Mouse (Mus musculus) myocyte (in vitro differentiated cells): ENCODE measurements around the gene Nup107.

Experiments
- CEBPB ChIP-seq: IDR thresholded peaks from 2 replicates; pipeline ENCODE4 v1.6.1; 2011; ENCODE audit warnings: mild to moderate bottlenecking, moderate library complexity; ENCODE audit not compliant: poor library complexity, insufficient read depth, severe bottlenecking
- E2F4 ChIP-seq: IDR thresholded peaks from one replicate; pipeline ENCODE4 v1.6.1; 2011; ENCODE audit warnings: mild to moderate bottlenecking, control low read depth, moderate library complexity; ENCODE audit not compliant: insufficient read depth
- MAX ChIP-seq: IDR thresholded peaks from one replicate; pipeline ENCODE4 v1.6.1; 2011; ENCODE audit warnings: low read depth, mild to moderate bottlenecking, control low read depth
- MYOD1 ChIP-seq, 3 experiments: IDR thresholded peaks; one replicate each; pipeline ENCODE4 v1.6.1; 2011; ENCODE audit warnings: control low read depth in 2 of 3, low read depth in 2 of 3, mild to moderate bottlenecking in 2 of 3, moderate library complexity in 1 of 3; ENCODE audit not compliant: insufficient read length in 2 of 3, control insufficient read depth in 1 of 3
- MYOG ChIP-seq, 3 experiments: IDR thresholded peaks; one replicate each; pipeline ENCODE4 v1.6.1; 2011; ENCODE audit warnings: control low read depth in 2 of 3, low read depth in 2 of 3, mild to moderate bottlenecking in 2 of 3; ENCODE audit not compliant: insufficient read length in 2 of 3, control insufficient read depth in 1 of 3, insufficient read depth in 1 of 3
- POLR2A ChIP-seq: IDR thresholded peaks from one replicate; pipeline ENCODE4 v1.6.1; 2011; ENCODE audit warnings: low read depth, mild to moderate bottlenecking, control low read depth, moderate library complexity; ENCODE audit not compliant: insufficient read length
- POLR2AphosphoS2 ChIP-seq: IDR thresholded peaks from one replicate; pipeline ENCODE4 v1.6.1; 2011; ENCODE audit warnings: low read depth, control low read depth; ENCODE audit not compliant: insufficient read length
- REST ChIP-seq: IDR thresholded peaks from one replicate; pipeline ENCODE4 v1.6.1; 2011; ENCODE audit warnings: mild to moderate bottlenecking, control low read depth, moderate library complexity; ENCODE audit not compliant: insufficient read depth, insufficient read length
- TCF12 ChIP-seq: IDR thresholded peaks from one replicate; pipeline ENCODE4 v1.6.1; 2011; ENCODE audit warnings: mild to moderate bottlenecking, control low read depth; ENCODE audit not compliant: poor library complexity, insufficient read depth, severe bottlenecking
- TCF3 ChIP-seq: IDR thresholded peaks from one replicate; pipeline ENCODE4 v1.6.1; 2011; ENCODE audit warnings: low read depth, control low read depth; ENCODE audit not compliant: insufficient read length
- USF1 ChIP-seq: IDR thresholded peaks from one replicate; pipeline ENCODE4 v1.6.1; 2011; ENCODE audit warnings: low read depth, mild to moderate bottlenecking, control low read depth, moderate library complexity

DNA sequence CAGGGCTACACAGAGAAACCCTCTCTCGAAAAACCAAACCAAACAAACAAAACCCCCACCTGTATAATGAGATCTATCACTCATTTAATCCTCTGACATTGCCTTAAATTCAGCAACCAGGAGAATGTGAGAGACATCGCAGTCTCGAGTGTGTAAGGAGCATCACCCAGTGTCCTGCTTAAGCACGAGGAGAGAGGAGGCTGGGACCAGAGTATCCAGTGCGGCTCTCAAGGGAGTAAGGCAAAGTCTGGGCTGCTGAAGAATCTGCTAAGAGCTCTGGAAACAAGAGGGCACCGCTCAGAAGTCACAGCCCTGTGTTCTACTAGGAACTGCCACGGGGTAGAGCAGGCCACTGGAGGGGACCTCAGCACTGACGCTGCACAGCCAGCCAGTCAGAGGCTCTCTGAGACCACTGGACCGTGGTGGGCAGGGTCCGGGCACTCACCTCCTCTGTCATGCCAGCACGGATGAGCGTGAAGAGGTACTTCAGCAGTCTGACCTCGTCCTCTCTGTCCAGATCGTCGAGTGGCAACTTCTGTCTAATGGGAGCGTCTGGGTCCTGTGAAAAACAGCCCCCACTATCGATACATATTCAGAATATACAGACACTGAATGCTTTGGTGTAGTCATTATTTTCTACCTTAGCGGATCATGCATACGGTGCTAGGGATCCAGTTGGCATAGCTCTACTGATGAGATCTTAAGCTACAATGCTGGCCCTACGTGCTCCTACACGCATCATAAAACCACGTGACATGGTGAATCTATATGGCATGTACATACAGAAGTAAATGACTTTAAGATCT is 18.3 kb downstream of the Nup107 start:
- TF ChIP-seq CEBPB = no peak
- no peak for TF ChIP-seq TCF12
- TF ChIP-seq REST = no peak
- TF ChIP-seq E2F4 = no peak
- no peak for TF ChIP-seq USF1
- no peak for TF ChIP-seq POLR2A
- TF ChIP-seq MYOD1 (IDR thresholded peaks at IDR 0.05; ENCODE audit: control insufficient read depth in 1 of 3, insufficient read length in 2 of 3, low read depth in 2 of 3) = no peak
- TF ChIP-seq MAX = no peak
- no peak for TF ChIP-seq POLR2AphosphoS2
- TF ChIP-seq MYOG (IDR thresholded peaks at IDR 0.05; ENCODE audit: control insufficient read depth in 1 of 3, insufficient read depth in 1 of 3, insufficient read length in 2 of 3, low read depth in 2 of 3) = no peak
- no peak for TF ChIP-seq TCF3
